In the genomic region with DNA sequence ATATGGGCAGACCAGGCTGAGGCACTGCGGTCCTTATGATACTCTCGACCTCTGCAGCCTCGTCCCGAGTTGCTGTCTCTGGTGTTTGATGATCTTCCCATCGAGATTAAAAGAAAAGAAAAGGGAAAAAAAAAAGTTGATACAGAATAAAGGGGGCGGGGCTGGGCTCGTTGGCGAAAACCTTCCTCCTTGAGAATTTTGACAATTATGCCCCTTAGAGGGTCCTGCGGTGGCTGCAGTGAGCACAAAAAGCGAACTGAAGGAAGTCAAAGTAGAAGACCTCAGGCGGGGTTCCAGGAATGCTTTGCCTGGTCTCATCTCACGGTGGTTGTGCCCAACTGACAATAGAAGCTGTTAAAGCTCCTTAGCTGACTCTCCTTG, we compare ENCODE assay signal across 9 mouse cellular contexts. TPM values are rescaled to one million over a fixed set of nuclear protein-coding genes. Genes with fewer than 3 reads are reported as not detected.
DNase-seq lines count a peak whose midpoint lies in the region; ATAC-seq and TF ChIP-seq lines count a peak whose summit lies in the region.
"Had no signal": no experiment of that assay in that cellular context is flagged by ENCODE, and none has a peak within 500 bp of the region (broad histone marks: within the 10 kb centered on the region; RNA-seq: fewer than 3 reads in every experiment).

No protein-coding gene starts in this region.

- peaks cover 22% of the 10 kb centered on the region for H3K4me1 ChIP-seq in kidney, embryonic 16.5 days (ENCODE audit: insufficient read depth, low read length)
- H3K4me1 ChIP-seq in bone marrow macrophage, adult 2 months (ENCODE audit: control insufficient read depth, insufficient read depth, low read length), result peaks cover 3% of the 10 kb centered on the region
- H3K4me1 ChIP-seq in hindbrain, embryonic 12.5 days, result peaks cover 46% of the 10 kb centered on the region
- H3K4me1 ChIP-seq in midbrain, embryonic 13.5 days (replicated peaks), result peaks cover 49% of the 10 kb centered on the region

- peak overlapping the region; percentile 98; the same call in 1 of the 2 replicates for H3K27ac ChIP-seq in kidney, embryonic 16.5 days (ENCODE audit: low read length)
- H3K27ac ChIP-seq in bone marrow macrophage, adult 2 months (ENCODE audit: insufficient read depth, low read depth, low read length), result peak overlapping the region; percentile 47
- H3K27ac ChIP-seq in hindbrain, embryonic 12.5 days, result peak overlapping the region; percentile 98
- H3K27ac ChIP-seq in midbrain, embryonic 13.5 days, result peak overlapping the region; percentile 95

- peaks cover 14% of the 10 kb centered on the region for H3K36me3 ChIP-seq in kidney, embryonic 16.5 days (ENCODE audit: insufficient read depth, low read length)
- H3K36me3 ChIP-seq in hindbrain, embryonic 12.5 days, result peaks cover 30% of the 10 kb centered on the region
- H3K36me3 ChIP-seq in midbrain, embryonic 13.5 days, result peaks cover 18% of the 10 kb centered on the region

- 1% methylated on average over 12 of the region's 12 CpGs for WGBS in kidney, embryonic 16.5 days
- WGBS in hindbrain, embryonic 12.5 days, result 1% methylated on average over 12 of the region's 12 CpGs
- WGBS in midbrain, embryonic 13.5 days, result 0% methylated on average over 12 of the region's 12 CpGs

- no peak for DNase-seq in kidney, postnatal 14 days
- DNase-seq in left cerebral cortex, postnatal 36 days (ENCODE audit: low spot score in 2 of 2), result no peak
- no peak for DNase-seq in layer of hippocampus, postnatal 25 days (ENCODE audit: extremely low spot score in 1 of 2, low spot score in 1 of 2)
- no peak for DNase-seq in kidney, postnatal 10 days

- intact Hi-C loops in left cerebral cortex, postnatal 36 days (cut with DNase I), result loop anchor here (5.0 kb wide), 2 partner anchors 38 to 68 kb away; no protein-coding TSS in a partner anchor

- no peak for TF ChIP-seq POLR2A in bone marrow macrophage, adult 2 months (IDR thresholded peaks at IDR 0.05; ENCODE audit: borderline replicate concordance, low read depth, low read length)

- no peaks in the 10 kb centered on the region for H3K9me3 ChIP-seq in kidney, embryonic 16.5 days (ENCODE audit: low read length)
- no peaks in the 10 kb centered on the region for H3K9me3 ChIP-seq in hindbrain, embryonic 12.5 days (replicated peaks)
- H3K9me3 ChIP-seq in midbrain, embryonic 13.5 days, result no peaks in the 10 kb centered on the region

- H3K4me3 ChIP-seq in kidney, embryonic 16.5 days (ENCODE audit: low read length), result peak overlapping the region; percentile 88
- peak overlapping the region; percentile 94 for H3K4me3 ChIP-seq in bone marrow macrophage, adult 2 months (ENCODE audit: insufficient read depth, low read length)
- H3K4me3 ChIP-seq in hindbrain, embryonic 12.5 days, result peak overlapping the region; percentile 66
- peak overlapping the region; percentile 85 for H3K4me3 ChIP-seq in midbrain, embryonic 13.5 days (replicated peaks)

- peak overlapping the region; percentile 92 for H3K9ac ChIP-seq in kidney, embryonic 16.5 days (replicated peaks; ENCODE audit: low read length)
- H3K9ac ChIP-seq in hindbrain, embryonic 12.5 days, result peak overlapping the region; percentile 78
- H3K9ac ChIP-seq in midbrain, embryonic 13.5 days (replicated peaks), result peak overlapping the region; percentile 92

- H3K27me3 ChIP-seq in kidney, embryonic 16.5 days (ENCODE audit: insufficient read depth, low read length), result no peaks in the 10 kb centered on the region
- no peaks in the 10 kb centered on the region for H3K27me3 ChIP-seq in hindbrain, embryonic 12.5 days
- no peaks in the 10 kb centered on the region for H3K27me3 ChIP-seq in midbrain, embryonic 13.5 days

- TF ChIP-seq CTCF in bone marrow macrophage, adult 2 months (IDR thresholded peaks at IDR 0.05; ENCODE audit: low read depth, low read length), result no peak

- ATAC-seq in kidney, embryonic 16.5 days (ENCODE audit: low FRiP score, low TSS enrichment), result no peak
- no peak for ATAC-seq in hindbrain, embryonic 12.5 days (ENCODE audit: low FRiP score)
- ATAC-seq in midbrain, embryonic 13.5 days, result no peak

- H3K4me2 ChIP-seq in kidney, embryonic 16.5 days (replicated peaks; ENCODE audit: low read depth, low read length), result peak overlapping the region; percentile 92
- H3K4me2 ChIP-seq in hindbrain, embryonic 12.5 days (replicated peaks), result peak overlapping the region; percentile 91
- peak overlapping the region; percentile 99 for H3K4me2 ChIP-seq in midbrain, embryonic 13.5 days (replicated peaks)

RNA-seq across cellular contexts. Expression of a gene that starts 0.9 kb away (rescaled TPM):
- 25.4 and 25.6 TPM in 2 replicates for polyA plus RNA-seq in kidney, embryonic 16.5 days (2015; fragmentation: Nextera tagmentation; extraction: Ambion mirVana)
- 25.3 and 30.6 TPM in 2 replicates for polyA plus RNA-seq in bone marrow macrophage, adult 2 months (2012; ENCODE audit: insufficient read depth, insufficient read length, missing spikeins)
- polyA plus RNA-seq in hindbrain, embryonic 12.5 days (2016; fragmentation: Nextera tagmentation; extraction: Ambion mirVana), result 35.3 and 38.6 TPM in 2 replicates
- 37.0 and 38.7 TPM in 2 replicates for polyA plus RNA-seq in midbrain, embryonic 13.5 days (2015; fragmentation: Nextera tagmentation; extraction: Ambion mirVana)
- 10 to 100 TPM; 53.7 to 56.7 TPM for total RNA-seq in left cerebral cortex, postnatal 36 days (2021)
- total RNA-seq in layer of hippocampus, postnatal 25 days (2021), result 10 to 100 TPM; 64.7 to 66.9 TPM

RNA-seq across cellular contexts. Expression of a gene that starts 1.0 kb away (rescaled TPM):
- 28.8 and 33.0 TPM in 2 replicates for polyA plus RNA-seq in kidney, embryonic 16.5 days (2015; fragmentation: Nextera tagmentation; extraction: Ambion mirVana)
- 10.8 and 13.1 TPM in 2 replicates for polyA plus RNA-seq in bone marrow macrophage, adult 2 months (2012; ENCODE audit: insufficient read depth, insufficient read length, missing spikeins)
- 54.3 and 62.6 TPM in 2 replicates for polyA plus RNA-seq in hindbrain, embryonic 12.5 days (2016; fragmentation: Nextera tagmentation; extraction: Ambion mirVana)
- polyA plus RNA-seq in midbrain, embryonic 13.5 days (2015; fragmentation: Nextera tagmentation; extraction: Ambion mirVana), result 67.8 and 71.3 TPM in 2 replicates
- 100 to 1,000 TPM; 924 to 951 TPM for total RNA-seq in left cerebral cortex, postnatal 36 days (2021)
- 1,000 to 10,000 TPM; 1,823 to 1,918 TPM for total RNA-seq in layer of hippocampus, postnatal 25 days (2021)

RNA-seq across cellular contexts. Expression of a gene that starts 18.2 kb away (rescaled TPM):
- polyA plus RNA-seq in kidney, embryonic 16.5 days (2015; fragmentation: Nextera tagmentation; extraction: Ambion mirVana), result not detected in 2 replicates
- not detected in 2 replicates for polyA plus RNA-seq in bone marrow macrophage, adult 2 months (2012; ENCODE audit: insufficient read depth, insufficient read length, missing spikeins)
- 0.77 and 0.93 TPM in 2 replicates for polyA plus RNA-seq in hindbrain, embryonic 12.5 days (2016; fragmentation: Nextera tagmentation; extraction: Ambion mirVana)
- 0.82 and 1.7 TPM in 2 replicates for polyA plus RNA-seq in midbrain, embryonic 13.5 days (2015; fragmentation: Nextera tagmentation; extraction: Ambion mirVana)
- total RNA-seq in left cerebral cortex, postnatal 36 days (2021), result not detected
- total RNA-seq in layer of hippocampus, postnatal 25 days (2021), result not detected
- total RNA-seq: layer of hippocampus, postnatal 36 days had no signal

Comparison
In these comparisons a context has a peak if more than half of its experiments do, and no peak if none do; other contexts are left out.
1. H3K27ac ChIP-seq: peak in every context shown above with its lines; median percentile 98 in kidney, embryonic 16.5 days; 98 in hindbrain, embryonic 12.5 days; 95 in midbrain, embryonic 13.5 days; 47 in bone marrow macrophage, adult 2 months.